Mouse (Mus musculus): ENCODE measurements around the gene Fn3k. TPM values are rescaled to one million over a fixed set of nuclear protein-coding genes. Genes with fewer than 3 reads are reported as not detected.
A peak's percentile ranks its signal among the peaks of the same experiment; 100 is the strongest.

Fn3k gene
- polyA plus RNA-seq, 1 experiment: 0.46 TPM

DNA sequence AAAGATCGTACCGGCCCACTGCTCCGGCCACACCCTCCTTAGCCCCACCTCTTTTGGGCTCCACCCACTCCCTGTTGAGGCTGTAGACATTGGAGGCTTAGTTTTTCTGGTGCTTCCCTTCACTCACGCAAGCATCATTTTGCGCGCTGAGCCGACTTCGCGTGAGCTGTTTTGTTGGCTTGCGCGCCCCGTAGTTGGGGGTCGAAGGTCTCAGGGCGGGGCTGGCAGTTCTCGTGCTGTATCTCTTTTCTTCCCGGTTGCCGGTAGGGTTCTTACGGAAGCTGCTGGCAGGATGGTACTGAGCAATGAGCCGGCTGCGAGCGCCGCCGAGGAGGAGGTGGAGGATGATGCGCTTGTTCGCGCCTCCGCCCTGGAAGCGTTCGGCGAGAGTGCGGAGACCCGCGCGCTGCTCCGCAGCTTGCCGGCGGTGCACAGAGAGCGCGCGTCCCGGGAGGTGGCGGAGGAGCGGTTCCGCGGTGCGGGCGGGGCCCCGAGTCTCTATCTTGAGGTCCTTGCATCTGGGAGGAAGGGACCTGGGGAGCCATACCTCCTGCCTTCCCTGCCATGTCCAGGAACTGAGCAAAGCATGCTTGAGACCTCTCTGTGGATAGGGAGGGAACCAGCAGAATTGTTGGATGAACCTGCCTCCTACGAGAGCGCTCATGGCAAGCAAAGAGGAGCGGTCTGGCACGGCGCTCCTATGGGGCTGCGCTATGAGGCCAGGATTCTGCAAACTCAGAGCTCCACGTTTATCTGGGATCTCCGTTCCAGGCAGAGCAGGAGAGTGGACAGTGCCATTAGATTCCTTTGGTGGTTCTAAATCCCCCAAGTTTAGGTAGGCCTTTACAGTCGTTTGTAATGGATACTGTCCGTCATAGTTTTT, 17.3 kb downstream of the Fn3k start, which contains the start of gene Tbcd:
Gene Tbcd (plus strand): TSS at position 197 of the 883 bp plus-strand sequence.
- TF ChIP-seq POLR2A (IDR thresholded peaks at IDR 0.05; ENCODE audit: borderline replicate concordance, low read depth, low read length) (no peak), CTCF (IDR thresholded peaks at IDR 0.05; ENCODE audit: low read depth, low read length) (no peak)
- Histone ChIP-seq H3K4me3 (ENCODE audit: insufficient read depth, low read length) (peak within 1 kb of the TSS; percentile 97), H3K4me1 (ENCODE audit: control insufficient read depth, insufficient read depth, low read length) (peaks cover 13% of the 10 kb centered on the region), H3K27ac (ENCODE audit: insufficient read depth, low read depth, low read length) (no peak within 1 kb of the TSS)

DNA sequence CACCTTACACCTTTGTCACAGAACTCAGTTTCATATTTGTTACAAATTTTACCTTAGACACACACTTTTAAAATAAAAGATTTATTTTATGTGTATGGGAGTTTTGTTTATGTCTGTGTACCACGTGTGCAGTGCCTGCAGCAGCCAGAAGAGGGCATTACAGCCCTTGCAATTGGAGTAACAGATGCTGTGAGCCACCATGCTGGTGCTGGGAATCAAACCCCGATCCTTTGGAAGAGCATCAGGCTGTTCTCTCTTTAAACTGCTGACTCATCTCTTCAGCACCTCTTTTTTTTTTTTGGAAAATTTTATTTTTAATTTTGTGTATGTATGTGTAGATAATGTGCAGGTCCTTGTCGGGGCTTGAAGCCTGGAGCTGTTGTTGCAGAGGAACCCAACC, 23.2 kb downstream of the Fn3k start:
- H3K27ac ChIP-seq (ENCODE audit: insufficient read depth, low read depth, low read length): no peak overlapping the region
- no peak overlapping the region for H3K4me3 ChIP-seq (ENCODE audit: insufficient read depth, low read length)
- peaks cover 4% of the 10 kb centered on the region for H3K4me1 ChIP-seq (ENCODE audit: control insufficient read depth, insufficient read depth, low read length)
- TF ChIP-seq POLR2A (IDR thresholded peaks at IDR 0.05; ENCODE audit: borderline replicate concordance, low read depth, low read length) (no peak), CTCF (IDR thresholded peaks at IDR 0.05; ENCODE audit: low read depth, low read length) (peak; percentile 11; the same call in 1 of the 2 replicates)

DNA sequence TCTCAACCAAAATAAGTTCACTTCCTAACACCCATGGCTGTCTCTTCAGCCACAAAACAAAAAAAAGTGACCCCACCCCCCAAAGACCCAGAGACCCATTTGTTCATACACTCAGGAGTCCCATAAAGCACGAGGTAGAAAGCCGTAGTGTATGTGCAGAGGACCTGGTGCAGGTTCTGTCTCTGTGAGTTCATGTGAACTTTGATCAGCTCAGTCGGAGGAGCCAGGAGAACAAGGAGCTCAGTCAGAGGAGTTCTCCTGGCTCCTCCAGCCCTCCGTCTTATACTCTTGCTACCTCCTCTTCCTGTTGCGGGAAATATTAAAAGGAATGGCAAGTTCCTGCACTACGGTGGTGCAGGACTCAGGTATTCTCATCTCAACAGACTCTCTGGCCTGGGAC, 32.7 kb downstream of the Fn3k start:
- H3K4me3 ChIP-seq (ENCODE audit: insufficient read depth, low read length): no peak overlapping the region
- TF ChIP-seq POLR2A (IDR thresholded peaks at IDR 0.05; ENCODE audit: borderline replicate concordance, low read depth, low read length): no peak
- no peak for TF ChIP-seq CTCF (IDR thresholded peaks at IDR 0.05; ENCODE audit: low read depth, low read length)

DNA sequence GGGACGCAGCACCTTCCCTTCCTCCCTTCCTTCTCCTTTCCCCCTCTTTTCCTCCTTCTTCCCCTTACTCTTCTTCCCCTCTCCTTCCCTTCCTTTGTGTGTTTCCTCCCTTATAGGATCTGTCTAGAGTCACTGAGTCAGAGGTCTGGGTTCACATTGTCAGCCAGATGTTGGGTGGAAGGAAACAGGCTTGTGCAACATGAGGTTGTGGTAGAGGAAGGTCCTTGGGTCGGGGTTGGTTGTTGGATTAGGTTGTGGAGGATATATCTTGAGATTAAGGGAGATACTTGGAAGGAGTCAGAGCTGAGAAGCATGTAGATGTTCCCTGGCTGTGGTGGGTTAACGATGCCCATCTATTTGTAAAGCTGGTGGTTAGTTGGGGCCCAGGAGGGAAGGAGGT, 40.1 kb downstream of the Fn3k start:
- TF ChIP-seq CTCF (IDR thresholded peaks at IDR 0.05; ENCODE audit: low read depth, low read length) (no peak), POLR2A (IDR thresholded peaks at IDR 0.05; ENCODE audit: borderline replicate concordance, low read depth, low read length) (no peak)
- H3K27ac ChIP-seq (ENCODE audit: insufficient read depth, low read depth, low read length): peak overlapping the region; percentile 17; the same call in 1 of the 2 replicates
- H3K4me3 ChIP-seq (ENCODE audit: insufficient read depth, low read length): no peak overlapping the region

More for the DNA sequence above, 32.7 kb downstream of the Fn3k start:
- Histone ChIP-seq H3K4me1 (ENCODE audit: control insufficient read depth, insufficient read depth, low read length) (peaks cover 9% of the 10 kb centered on the region), H3K27ac (ENCODE audit: insufficient read depth, low read depth, low read length) (no peak overlapping the region)

DNA sequence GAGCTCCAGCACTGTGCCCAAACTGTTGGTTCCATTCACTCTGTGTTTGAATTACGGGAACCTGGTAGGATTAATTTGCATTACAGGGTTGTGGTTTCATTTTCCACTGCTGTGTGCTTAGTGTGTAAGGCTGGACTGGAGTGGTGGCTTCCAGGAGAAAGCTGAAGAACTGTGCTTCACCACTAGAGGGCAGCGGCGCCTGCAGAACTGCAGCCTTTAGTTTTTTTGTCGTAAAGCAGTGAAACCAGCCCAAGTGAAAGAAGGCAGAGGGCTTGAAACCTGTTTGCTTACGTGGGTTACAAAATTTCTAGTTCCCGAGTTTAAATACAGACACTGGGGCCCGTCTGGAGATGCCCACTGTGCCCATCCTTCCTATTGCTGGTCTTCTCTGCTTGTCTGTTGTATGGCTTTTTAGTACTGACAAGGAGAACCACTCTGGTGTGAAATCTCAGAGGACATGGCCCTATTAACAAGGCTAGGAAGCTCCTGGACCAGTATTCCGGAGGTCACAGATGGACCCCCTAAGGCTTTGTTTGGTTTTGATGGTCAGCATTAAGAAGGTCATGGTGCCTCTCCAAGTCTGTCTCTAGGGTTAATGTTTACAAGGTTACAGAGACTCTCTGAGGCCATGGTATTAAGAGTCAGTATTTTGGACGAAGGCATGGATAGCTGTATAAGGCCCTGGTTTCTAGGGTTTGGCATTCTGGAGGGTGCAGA, 41.1 kb downstream of the Fn3k start:
- Histone ChIP-seq H3K4me1 (ENCODE audit: control insufficient read depth, insufficient read depth, low read length) (peaks cover 25% of the 10 kb centered on the region), H3K4me3 (ENCODE audit: insufficient read depth, low read length) (no peak overlapping the region), H3K27ac (ENCODE audit: insufficient read depth, low read depth, low read length) (no peak overlapping the region)
- TF ChIP-seq CTCF (IDR thresholded peaks at IDR 0.05; ENCODE audit: low read depth, low read length): peak; percentile 87
- TF ChIP-seq POLR2A (IDR thresholded peaks at IDR 0.05; ENCODE audit: borderline replicate concordance, low read depth, low read length): no peak

More for the DNA sequence above, 40.1 kb downstream of the Fn3k start:
- peaks cover 29% of the 10 kb centered on the region for H3K4me1 ChIP-seq (ENCODE audit: control insufficient read depth, insufficient read depth, low read length)

DNA sequence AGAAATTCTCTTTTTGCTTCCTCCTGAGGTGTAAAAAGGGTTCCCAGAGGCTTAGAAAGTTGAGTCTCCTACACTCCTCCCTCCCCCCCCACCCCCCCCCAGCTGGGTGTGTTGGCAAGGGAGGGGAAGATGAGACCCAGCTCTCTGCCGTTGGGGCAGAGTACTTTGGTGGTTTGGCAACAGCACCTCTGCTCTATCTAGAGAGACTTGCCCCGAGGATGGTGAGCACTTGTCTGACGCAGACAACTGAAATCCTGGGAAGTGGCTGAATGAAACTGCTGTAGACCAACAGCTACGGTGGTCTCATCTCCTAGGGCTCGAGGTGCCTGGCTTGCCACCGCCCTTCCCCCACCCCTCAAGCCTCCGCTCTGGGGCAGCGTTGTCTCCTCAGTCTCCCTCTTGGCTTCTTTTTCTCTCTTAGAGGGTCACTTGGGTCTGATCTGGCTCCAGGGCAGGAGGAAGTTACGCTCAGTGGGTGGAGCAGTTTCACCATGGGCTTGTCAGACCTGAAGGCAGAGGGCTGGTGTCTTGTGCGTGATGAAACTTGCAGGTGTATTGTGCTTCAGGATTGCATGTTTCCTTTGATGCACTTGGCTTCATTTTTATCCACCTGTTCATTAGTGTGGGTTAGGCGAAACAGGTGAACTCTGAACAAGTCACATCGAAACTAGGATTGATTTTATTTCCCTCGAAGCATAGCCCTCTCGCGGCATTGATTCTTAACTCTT, 44.9 kb downstream of the Fn3k start:
- H3K27ac ChIP-seq (ENCODE audit: insufficient read depth, low read depth, low read length): no peak overlapping the region
- TF ChIP-seq CTCF (IDR thresholded peaks at IDR 0.05; ENCODE audit: low read depth, low read length) (no peak), POLR2A (IDR thresholded peaks at IDR 0.05; ENCODE audit: borderline replicate concordance, low read depth, low read length) (no peak)

DNA sequence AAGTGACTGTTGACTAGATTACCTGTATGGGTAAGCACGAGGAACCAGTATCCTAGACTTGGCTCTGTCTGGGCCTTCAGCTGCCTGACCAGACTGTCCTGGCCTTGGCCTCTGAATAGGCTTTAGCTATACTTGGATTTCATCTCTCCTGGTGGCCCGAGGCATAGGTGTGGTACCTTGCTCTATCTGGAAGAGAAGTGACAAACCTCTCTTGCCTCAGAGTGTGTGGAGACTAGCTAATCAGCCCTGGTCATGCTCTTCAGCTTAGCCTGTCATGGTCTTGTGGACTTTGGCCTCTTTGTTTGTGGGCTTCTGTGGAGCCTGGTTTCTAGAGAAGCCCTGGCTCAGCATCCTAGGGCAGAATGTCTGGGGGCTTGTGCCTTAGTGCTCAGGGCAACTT, 46.4 kb downstream of the Fn3k start:
- H3K4me1 ChIP-seq (ENCODE audit: control insufficient read depth, insufficient read depth, low read length): peaks cover 4% of the 10 kb centered on the region
- TF ChIP-seq POLR2A (IDR thresholded peaks at IDR 0.05; ENCODE audit: borderline replicate concordance, low read depth, low read length) (no peak), CTCF (IDR thresholded peaks at IDR 0.05; ENCODE audit: low read depth, low read length) (no peak)
- H3K27ac ChIP-seq (ENCODE audit: insufficient read depth, low read depth, low read length): no peak overlapping the region
- no peak overlapping the region for H3K4me3 ChIP-seq (ENCODE audit: insufficient read depth, low read length)

More for the DNA sequence above, 44.9 kb downstream of the Fn3k start:
- Histone ChIP-seq H3K4me3 (ENCODE audit: insufficient read depth, low read length) (no peak overlapping the region), H3K4me1 (ENCODE audit: control insufficient read depth, insufficient read depth, low read length) (peaks cover 10% of the 10 kb centered on the region)

DNA sequence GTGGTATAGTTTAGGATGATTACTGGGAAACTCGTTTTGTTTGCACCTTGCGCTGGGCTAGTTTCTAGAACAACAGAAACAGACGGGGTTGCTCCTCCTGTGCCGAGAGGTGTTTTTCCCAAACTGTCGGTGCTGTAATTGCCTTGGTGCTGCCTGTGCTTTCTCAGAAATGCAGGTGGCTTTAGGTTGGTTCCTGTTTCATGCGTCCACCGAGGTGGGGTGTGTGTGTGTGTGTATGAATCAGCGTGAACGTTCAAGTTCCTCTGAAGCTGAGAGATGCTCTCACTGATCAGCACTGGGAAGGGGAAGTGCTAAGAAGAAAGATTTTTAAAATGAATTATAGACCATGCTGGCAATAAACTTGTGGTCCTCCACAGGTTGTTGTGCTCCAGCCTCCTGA, 51.2 kb downstream of the Fn3k start:
- TF ChIP-seq CTCF (IDR thresholded peaks at IDR 0.05; ENCODE audit: low read depth, low read length): no peak
- Histone ChIP-seq H3K27ac (ENCODE audit: insufficient read depth, low read depth, low read length) (no peak overlapping the region), H3K4me1 (ENCODE audit: control insufficient read depth, insufficient read depth, low read length) (peaks cover 8% of the 10 kb centered on the region), H3K4me3 (ENCODE audit: insufficient read depth, low read length) (no peak overlapping the region)

DNA sequence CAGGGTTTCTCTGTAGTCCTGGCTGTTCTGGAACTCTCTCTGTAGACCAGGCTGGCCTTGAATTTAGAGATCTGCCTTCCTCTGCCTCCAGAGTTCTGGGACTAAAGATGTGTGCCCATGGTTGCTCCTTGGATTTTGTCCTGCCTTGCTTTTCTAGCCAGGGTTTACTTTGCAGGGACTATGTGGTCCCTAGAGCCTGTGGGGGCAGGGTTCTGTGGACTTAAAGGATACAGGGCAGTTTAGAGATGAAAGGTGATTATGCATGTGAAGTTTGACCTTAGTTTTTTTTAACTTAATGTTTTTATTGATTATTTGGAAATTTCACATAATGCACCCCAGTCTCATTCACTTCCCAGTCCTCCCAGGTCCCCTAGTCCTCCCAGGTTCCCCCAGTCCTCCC, 55.9 kb downstream of the Fn3k start:
- no peak overlapping the region for H3K4me3 ChIP-seq (ENCODE audit: insufficient read depth, low read length)
- no peak overlapping the region for H3K27ac ChIP-seq (ENCODE audit: insufficient read depth, low read depth, low read length)
- TF ChIP-seq POLR2A (IDR thresholded peaks at IDR 0.05; ENCODE audit: borderline replicate concordance, low read depth, low read length) (no peak), CTCF (IDR thresholded peaks at IDR 0.05; ENCODE audit: low read depth, low read length) (no peak)
- peaks cover 8% of the 10 kb centered on the region for H3K4me1 ChIP-seq (ENCODE audit: control insufficient read depth, insufficient read depth, low read length)

Other genes with a start within 250 kb of the Fn3k start
- 5.0 and 9.6 TPM in 2 replicates for gene Hexdc, start 230.5 kb upstream of the Fn3k start, polyA plus RNA-seq (2012; ENCODE audit: insufficient read depth, insufficient read length, missing spikeins)
- 12.7 and 17.1 TPM in 2 replicates for gene Ogfod3, start 230.2 kb upstream of the Fn3k start, polyA plus RNA-seq (2012; ENCODE audit: insufficient read depth, insufficient read length, missing spikeins)
- 67.2 and 67.9 TPM in 2 replicates for gene Cybc1, start 205.6 kb upstream of the Fn3k start, polyA plus RNA-seq (2012; ENCODE audit: insufficient read depth, insufficient read length, missing spikeins)
- 19.4 and 20.8 TPM in 2 replicates for gene Narf, start 197.7 kb upstream of the Fn3k start, polyA plus RNA-seq (2012; ENCODE audit: insufficient read depth, insufficient read length, missing spikeins)
- gene Foxk2, start 174.9 kb upstream of the Fn3k start, polyA plus RNA-seq (2012; ENCODE audit: insufficient read depth, insufficient read length, missing spikeins): 12.8 and 15.5 TPM in 2 replicates
- 50.5 and 52.2 TPM in 2 replicates for gene Wdr45b, start 80.5 kb upstream of the Fn3k start, polyA plus RNA-seq (2012; ENCODE audit: insufficient read depth, insufficient read length, missing spikeins)
- not detected in 2 replicates for gene Rab40b, start 46.7 kb upstream of the Fn3k start, polyA plus RNA-seq (2012; ENCODE audit: insufficient read depth, insufficient read length, missing spikeins)
- 9.2 and 10.4 TPM in 2 replicates for gene Fn3krp, start 13.5 kb upstream of the Fn3k start, polyA plus RNA-seq (2012; ENCODE audit: insufficient read depth, insufficient read length, missing spikeins)
- gene Tbcd, start 17.0 kb downstream of the Fn3k start, polyA plus RNA-seq (2012; ENCODE audit: insufficient read depth, insufficient read length, missing spikeins): 25.2 and 27.4 TPM in 2 replicates
- gene Zfp750, start 84.4 kb downstream of the Fn3k start, polyA plus RNA-seq (2012; ENCODE audit: insufficient read depth, insufficient read length, missing spikeins): not detected in 2 replicates
- 5.5 and 5.7 TPM in 2 replicates for gene B3gntl1, start 238.2 kb downstream of the Fn3k start, polyA plus RNA-seq (2012; ENCODE audit: insufficient read depth, insufficient read length, missing spikeins)

Data from bone marrow macrophage, adult 2 months (primary cell).